Mouse (Mus musculus) kidney, embryonic 15.5 days (tissue): ENCODE data around the gene Aqp2. TPM values are rescaled to one million over a fixed set of nuclear protein-coding genes. Genes with fewer than 3 reads are reported as not detected.

Experiments used
- polyA plus RNA-seq: library from polyadenylated mRNA; unstranded; fragments of >200 nt; fragmentation: Nextera tagmentation; extraction: Ambion mirVana; gene quantifications from 2 replicates; pipeline ENCODE4 v1.2.1, GENCODE M21; 2015

Gene Aqp2
- polyA plus RNA-seq, 1 experiment from 2014 or later, result 42.5 TPM

Other genes with a start within 250 kb of the Aqp2 start
- gene Fmnl3, start 208.6 kb upstream of the Aqp2 start, polyA plus RNA-seq, result 31.7 and 32.4 TPM in 2 replicates
- gene Tmbim6, start 186.2 kb upstream of the Aqp2 start, polyA plus RNA-seq, result 502 and 516 TPM in 2 replicates
- 9.5 and 11.1 TPM in 2 replicates for gene Nckap5l, start 121.3 kb upstream of the Aqp2 start, polyA plus RNA-seq
- gene Bcdin3d, start 104.3 kb upstream of the Aqp2 start, polyA plus RNA-seq, result 15.6 and 17.3 TPM in 2 replicates
- 0.30 and 1.1 TPM in 2 replicates for gene Faim2, start 50.9 kb upstream of the Aqp2 start, polyA plus RNA-seq
- gene Aqp5, start 11.7 kb downstream of the Aqp2 start, polyA plus RNA-seq, result 1.5 and 2.6 TPM in 2 replicates
- 0.08 TPM in 1 of 2 replicates, not detected in the other for gene Aqp6, start 22.3 kb downstream of the Aqp2 start, polyA plus RNA-seq
- gene Racgap1, start 72.6 kb downstream of the Aqp2 start, polyA plus RNA-seq, result 141 and 147 TPM in 2 replicates
- gene Asic1, start 91.3 kb downstream of the Aqp2 start, polyA plus RNA-seq, result 1.4 and 1.8 TPM in 2 replicates
- 55.3 and 57.4 TPM in 2 replicates for gene Smarcd1, start 123.1 kb downstream of the Aqp2 start, polyA plus RNA-seq
- gene Gm17349, start 126.4 kb downstream of the Aqp2 start, polyA plus RNA-seq, result not detected in 2 replicates
- gene Gpd1, start 138.5 kb downstream of the Aqp2 start, polyA plus RNA-seq, result 23.0 and 28.5 TPM in 2 replicates
- gene Cox14, start 146.6 kb downstream of the Aqp2 start, polyA plus RNA-seq, result 184 and 185 TPM in 2 replicates
- 79.9 and 81.6 TPM in 2 replicates for gene Cers5, start 193.8 kb downstream of the Aqp2 start, polyA plus RNA-seq